Mouse (Mus musculus): Measurements from ENCODE around the gene Lamc2.

GRCm38 (mm10) chr1:153180586-153181289 lies 5.5 kb downstream of the Lamc2 start:
- TF ChIP-seq GATA1 (IDR thresholded peaks at IDR 0.05; ENCODE audit: low read length) = no peak
- TF ChIP-seq TAL1 (IDR thresholded peaks at IDR 0.05; ENCODE audit: low read length) = no peak
